Mouse (Mus musculus) limb, embryonic 13.5 days (tissue): Measurements from ENCODE around the gene Alg1. TPM values are rescaled to one million over a fixed set of nuclear protein-coding genes. Genes with fewer than 3 reads are reported as not detected.

ENCODE experiments used
- ATAC-seq: fragments of 200-750 bp; cut with Nextera tagmentation; 2 replicates; pipeline ENCODE4 v1.8.0; 2017; ENCODE audit warnings: low read depth, moderate number of reproducible peaks, moderate TSS enrichment; ENCODE audit not compliant: low FRiP score
- H3K27ac ChIP-seq: fragments of 300-500 bp; sonication (generic); 2 replicates; pipeline ENCODE4 v1.5.1; 2015; ENCODE audit warnings: inconsistent platforms, mild to moderate bottlenecking, moderate library complexity
- H3K27me3 ChIP-seq: fragments of 300-500 bp; sonication (generic); 2 replicates; pipeline ENCODE4 v1.6.1; 2015; ENCODE audit warnings: mild to moderate bottlenecking, inconsistent platforms
- H3K36me3 ChIP-seq: fragments of 300-500 bp; sonication (generic); 2 replicates; pipeline ENCODE4 v1.6.1; 2015; ENCODE audit warnings: inconsistent platforms, mild to moderate bottlenecking, moderate library complexity
- H3K4me1 ChIP-seq: fragments of 300-500 bp; sonication (generic); 2 replicates; pipeline ENCODE4 v1.6.1; 2015; ENCODE audit warnings: inconsistent platforms
- H3K4me2 ChIP-seq: fragments of 300-500 bp; sonication (generic); replicated peaks from 2 replicates; pipeline ENCODE4 v1.6.1; 2015; ENCODE audit warnings: inconsistent platforms, mild to moderate bottlenecking, moderate library complexity
- H3K4me3 ChIP-seq: fragments of 300-500 bp; sonication (generic); 2 replicates; pipeline ENCODE4 v1.5.1; 2015; ENCODE audit warnings: moderate library complexity, mild to moderate bottlenecking, inconsistent platforms
- H3K9ac ChIP-seq: fragments of 300-500 bp; sonication (generic); 2 replicates; pipeline ENCODE4 v1.6.1; 2015; ENCODE audit warnings: mild to moderate bottlenecking, inconsistent platforms
- H3K9me3 ChIP-seq: fragments of 300-500 bp; sonication (generic); 2 replicates; pipeline ENCODE4 v1.6.1; 2016; ENCODE audit warnings: inconsistent platforms
- WGBS: fragments of 180-500 bp; shearing (Covaris S2); methylation state at CpG from one replicate; pipeline ENCODE4 v1.1.7; 2015; 5-methylcytosine and 5-hydroxymethylcytosine counted together
- microRNA-seq: library from miRNA; unstranded; fragments of <30 nt; microRNA quantifications from one replicate; pipeline ENCODE4, GENCODE M21; 2016
- polyA plus RNA-seq: library from polyadenylated mRNA; unstranded; fragments of >200 nt; fragmentation: Nextera tagmentation; extraction: Ambion mirVana; gene quantifications from 2 replicates; pipeline ENCODE4 v1.2.1, GENCODE M21; 2015

Alg1 gene
- polyA plus RNA-seq, 1 experiment from 2014 or later, result 35.8 TPM

DNA sequence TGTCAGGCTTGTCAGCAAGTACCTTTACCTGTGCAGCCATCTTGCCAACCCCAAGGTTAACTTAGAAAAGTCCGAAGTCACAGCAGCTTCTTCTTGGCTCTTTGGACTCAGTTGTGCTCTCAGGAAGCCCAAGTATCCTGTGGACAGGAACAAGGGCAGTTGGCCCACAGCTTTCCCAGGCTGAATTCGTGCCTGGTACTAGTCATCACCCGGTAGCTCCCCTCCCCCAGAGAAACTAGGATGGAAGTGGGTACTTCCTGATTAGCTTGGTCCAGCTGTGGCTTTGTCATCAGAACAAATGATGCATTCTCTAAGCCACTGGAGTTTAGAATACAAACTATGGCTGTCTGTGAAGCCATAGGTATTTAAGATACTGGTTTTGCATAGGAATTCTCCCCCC, 52.0 kb downstream of the Alg1 start:
- Histone ChIP-seq H3K27me3 (no peaks in the 10 kb centered on the region), H3K4me1 (no peaks in the 10 kb centered on the region), H3K9ac (no peak overlapping the region), H3K9me3 (no peaks in the 10 kb centered on the region), H3K4me2 (no peak overlapping the region), H3K36me3 (no peaks in the 10 kb centered on the region), H3K27ac (no peak overlapping the region), H3K4me3 (no peak overlapping the region)
- WGBS, result 62% methylated on average over 3 of the region's 3 CpGs
- ATAC-seq, result no peak

Small RNAs within 50 kb of the gene (microRNA-seq; reads per million reads assigned to microRNA genes)
- gene Gm23689, result not detected
- gene Gm26095, result not detected
- gene Mir6364, result not detected

Other genes with a start within 250 kb of the Alg1 start
- not detected in 2 replicates for gene Sept12, start 235.8 kb upstream of the Alg1 start, polyA plus RNA-seq
- gene Smim22, start 226.3 kb upstream of the Alg1 start, polyA plus RNA-seq, result 4.1 and 4.8 TPM in 2 replicates
- gene Rogdi, start 220.1 kb upstream of the Alg1 start, polyA plus RNA-seq, result 63.6 and 67.4 TPM in 2 replicates
- 140 and 150 TPM in 2 replicates for gene Glyr1, start 183.8 kb upstream of the Alg1 start, polyA plus RNA-seq
- gene Ubn1, start 183.6 kb upstream of the Alg1 start, polyA plus RNA-seq, result 21.6 and 22.8 TPM in 2 replicates
- 5.5 and 5.8 TPM in 2 replicates for gene Ppl, start 101.2 kb upstream of the Alg1 start, polyA plus RNA-seq
- gene Sec14l5, start 86.5 kb upstream of the Alg1 start, polyA plus RNA-seq, result 0.06 and 0.10 TPM in 2 replicates
- 15.5 and 16.5 TPM in 2 replicates for gene Nagpa, start 29.6 kb upstream of the Alg1 start, polyA plus RNA-seq
- gene AU021092, start 11.3 kb upstream of the Alg1 start, polyA plus RNA-seq, result 1.7 and 2.0 TPM in 2 replicates
- 19.4 and 21.7 TPM in 2 replicates for gene Eef2kmt, start 22.4 kb downstream of the Alg1 start, polyA plus RNA-seq